Mouse (Mus musculus) midbrain, postnatal 0 days (tissue): Measurements from ENCODE around the gene Gp1bb. TPM values are rescaled to one million over a fixed set of nuclear protein-coding genes. Genes with fewer than 3 reads are reported as not detected.

Source experiments
- ATAC-seq: fragments of 200-750 bp; cut with Nextera tagmentation; 2 replicates; pipeline ENCODE4 v1.8.0; 2017; ENCODE audit warnings: moderate number of reproducible peaks, mild to moderate bottlenecking, moderate TSS enrichment, moderate library complexity; ENCODE audit not compliant: low FRiP score
- DNase-seq: peaks from one replicate; pipeline ENCODE4 v3.0.0-alpha.2; 2015; ENCODE audit warnings: low spot score
- H3K27ac ChIP-seq: fragments of 300-500 bp; sonication (generic); 2 replicates; pipeline ENCODE4 v1.5.1; 2014; ENCODE audit warnings: low read depth, mild to moderate bottlenecking, low read length, mixed read lengths
- H3K27me3 ChIP-seq: fragments of 300-500 bp; sonication (generic); 2 replicates; pipeline ENCODE4 v1.6.1; 2014; ENCODE audit warnings: low read length, control low read depth, mixed read lengths; ENCODE audit not compliant: insufficient read depth
- H3K36me3 ChIP-seq: fragments of 300-500 bp; sonication (generic); 2 replicates; pipeline ENCODE4 v1.6.1; 2014; ENCODE audit warnings: low read length, control low read depth, mixed read lengths; ENCODE audit not compliant: insufficient read depth
- H3K4me1 ChIP-seq: fragments of 300-500 bp; sonication (generic); 2 replicates; pipeline ENCODE4 v1.6.1; 2014; ENCODE audit warnings: mild to moderate bottlenecking, control low read depth, antibody characterized with exemption, low read length, mixed read lengths; ENCODE audit not compliant: insufficient read depth
- H3K4me2 ChIP-seq: fragments of 300-500 bp; sonication (generic); 2 replicates; pipeline ENCODE4 v1.6.1; 2014; ENCODE audit warnings: low read depth, mild to moderate bottlenecking, low read length, mixed read lengths; ENCODE audit not compliant: poor library complexity, severe bottlenecking
- H3K4me3 ChIP-seq: fragments of 300-500 bp; sonication (generic); 2 replicates; pipeline ENCODE4 v1.5.1; 2014; ENCODE audit warnings: low read depth, mild to moderate bottlenecking, low read length, moderate library complexity
- H3K9ac ChIP-seq: fragments of 300-500 bp; sonication (generic); replicated peaks from 2 replicates; pipeline ENCODE4 v1.6.1; 2014; ENCODE audit warnings: mild to moderate bottlenecking, low read length, moderate library complexity, mixed read lengths; ENCODE audit not compliant: poor library complexity, severe bottlenecking
- H3K9me3 ChIP-seq: fragments of 300-500 bp; sonication (generic); 2 replicates; pipeline ENCODE4 v1.6.1; 2016; ENCODE audit warnings: low read length, control low read depth
- CTCF ChIP-seq: IDR thresholded peaks from 2 replicates; pipeline ENCODE4 v1.5.1; 2016; ENCODE audit warnings: antibody characterized with exemption, mild to moderate bottlenecking
- WGBS: fragments of 180-500 bp; shearing (Covaris S2); extraction: QIAGEN DNeasy Blood & Tissue Kit; methylation state at CpG from one replicate; pipeline ENCODE4 v1.1.7; 2014; 5-methylcytosine and 5-hydroxymethylcytosine counted together
- polyA plus RNA-seq: library from polyadenylated mRNA; unstranded; fragments of >200 nt; fragmentation: Nextera tagmentation; extraction: Ambion mirVana; gene quantifications from 2 replicates; pipeline ENCODE4 v1.2.1, GENCODE M21; 2015
- total RNA-seq: library from RNA; depleted of rRNA; stranded (reverse); fragments of >200 nt; gene quantifications from 2 replicates; pipeline ENCODE4 v1.2.3, GENCODE M21; 2014; rRNA removed

The Gp1bb gene
- total and polyA plus RNA-seq, 2 experiments from 2014 or later = 11.6 to 28.6 TPM

GRCm38 (mm10) chr16:18577599-18578160 lies 44.5 kb downstream of the Gp1bb start:
- H3K27me3 ChIP-seq = peaks cover 35% of the 10 kb centered on the region
- H3K36me3 ChIP-seq = no peaks in the 10 kb centered on the region
- no peaks in the 10 kb centered on the region for H3K9me3 ChIP-seq
- H3K4me2 ChIP-seq = no peak overlapping the region
- H3K27ac ChIP-seq = no peak overlapping the region
- DNase-seq (no peak), ATAC-seq (no peak)
- H3K4me1 ChIP-seq = 0 out of 2 replicates have a peak, but pooled peaks cover 7% of the 10 kb centered on the region
- no peak overlapping the region for H3K9ac ChIP-seq
- WGBS = 17% methylated on average over 5 of the region's 5 CpGs
- no peak overlapping the region for H3K4me3 ChIP-seq
- TF ChIP-seq CTCF = no peak

GRCm38 (mm10) chr16:18577071-18577470 lies 45.1 kb downstream of the Gp1bb start:
- DNase-seq (no peak), ATAC-seq (no peak)
- Histone ChIP-seq H3K9me3 (no peaks in the 10 kb centered on the region), H3K9ac (no peak overlapping the region), H3K36me3 (no peaks in the 10 kb centered on the region), H3K4me2 (no peak overlapping the region), H3K4me3 (no peak overlapping the region), H3K27ac (no peak overlapping the region), H3K4me1 (0 out of 2 replicates have a peak, but pooled peaks cover 4% of the 10 kb centered on the region), H3K27me3 (peaks cover 29% of the 10 kb centered on the region)
- WGBS = 41% methylated on average over 3 of the region's 3 CpGs
- no peak for TF ChIP-seq CTCF

- WGBS = 67% methylated on average over 8 of the region's 8 CpGs
- H3K36me3 ChIP-seq = no peaks in the 10 kb centered on the region
- no peaks in the 10 kb centered on the region for H3K9me3 ChIP-seq
- H3K4me3 ChIP-seq = no peak overlapping the region
- peaks cover under 1% of the 10 kb centered on the region; the same call in 1 of the 2 replicates for H3K27me3 ChIP-seq
- no peak overlapping the region for H3K27ac ChIP-seq
- TF ChIP-seq CTCF = no peak
- no peaks in the 10 kb centered on the region for H3K4me1 ChIP-seq
- H3K9ac ChIP-seq = no peak overlapping the region
- ATAC-seq = no peak
- DNase-seq = no peak
- H3K4me2 ChIP-seq = no peak overlapping the region
Measured at GRCm38 (mm10) chr16:18574196-18574595, 48.0 kb downstream of the Gp1bb start.

Other genes with a start within 250 kb of the Gp1bb start
- 13.3 and 22.9 TPM in 2 replicates for gene Txnrd2, start 196.0 kb downstream of the Gp1bb start, total RNA-seq
- 38.3 and 42.6 TPM in 2 replicates for gene Txnrd2, start 196.0 kb downstream of the Gp1bb start, polyA plus RNA-seq
- 62.3 and 74.6 TPM in 2 replicates for gene Comt, start 195.6 kb downstream of the Gp1bb start, total RNA-seq
- gene Comt, start 195.6 kb downstream of the Gp1bb start, polyA plus RNA-seq = 95.0 and 103 TPM in 2 replicates
- 9.1 and 12.4 TPM in 2 replicates for gene Gnb1l, start 123.7 kb downstream of the Gp1bb start, total RNA-seq
- 20.5 and 21.0 TPM in 2 replicates for gene Gnb1l, start 123.7 kb downstream of the Gp1bb start, polyA plus RNA-seq
- 7.1 and 7.9 TPM in 2 replicates for gene Rtl10, start 123.5 kb downstream of the Gp1bb start, total RNA-seq
- gene Rtl10, start 123.5 kb downstream of the Gp1bb start, polyA plus RNA-seq = 3.0 and 3.8 TPM in 2 replicates
- gene Tbx1, start 31.7 kb downstream of the Gp1bb start, total RNA-seq = 0.52 and 1.3 TPM in 2 replicates
- 0.70 and 0.81 TPM in 2 replicates for gene Tbx1, start 31.7 kb downstream of the Gp1bb start, polyA plus RNA-seq
- gene Gm49601, start 4.0 kb upstream of the Gp1bb start, total RNA-seq = 14.2 and 33.6 TPM in 2 replicates
- gene Gm49601, start 4.0 kb upstream of the Gp1bb start, polyA plus RNA-seq = 3.4 and 7.0 TPM in 2 replicates
- 376 and 407 TPM in 2 replicates for gene Sept5, start 7.6 kb upstream of the Gp1bb start, total RNA-seq
- gene Sept5, start 7.6 kb upstream of the Gp1bb start, polyA plus RNA-seq = 247 and 258 TPM in 2 replicates
- 139 and 181 TPM in 2 replicates for gene Cldn5, start 154.4 kb upstream of the Gp1bb start, total RNA-seq
- gene Cldn5, start 154.4 kb upstream of the Gp1bb start, polyA plus RNA-seq = 115 and 137 TPM in 2 replicates
- 58.1 and 60.9 TPM in 2 replicates for gene Ufd1, start 189.4 kb upstream of the Gp1bb start, total RNA-seq
- 115 and 116 TPM in 2 replicates for gene Ufd1, start 189.4 kb upstream of the Gp1bb start, polyA plus RNA-seq
- gene Cdc45, start 189.6 kb upstream of the Gp1bb start, total RNA-seq = 3.3 and 4.8 TPM in 2 replicates
- 2.8 and 3.0 TPM in 2 replicates for gene Cdc45, start 189.6 kb upstream of the Gp1bb start, polyA plus RNA-seq
- gene 2510002D24Rik, start 214.2 kb upstream of the Gp1bb start, total RNA-seq = 23.1 and 32.8 TPM in 2 replicates
- gene 2510002D24Rik, start 214.2 kb upstream of the Gp1bb start, polyA plus RNA-seq = 47.2 and 55.4 TPM in 2 replicates
- gene Gm28539, start 214.2 kb upstream of the Gp1bb start, total RNA-seq = not detected in 2 replicates
- 0.17 and 0.27 TPM in 2 replicates for gene Gm28539, start 214.2 kb upstream of the Gp1bb start, polyA plus RNA-seq